Mouse (Mus musculus) heart, embryonic 12.5 days (tissue): ENCODE measurements at regions not wholly inside any gene's neighbourhood (a gene's known extent, or its start where the extent isn't known, plus 50 kb on each side); places are given as distances from the start of the nearest gene placed in this dataset.
A peak's percentile ranks its signal among the peaks of the same experiment; 100 is the strongest.
"Not testable (repeated sequence)": the region's sequence is repeated elsewhere in the genome, so short reads cannot be mapped to it uniquely, and the experiment has no call there.

Experiments used
- ATAC-seq: fragments of 200-750 bp; cut with Nextera tagmentation; 2 replicates; pipeline ENCODE4 v1.8.0; 2017; ENCODE audit warnings: moderate TSS enrichment, moderate library complexity; ENCODE audit not compliant: insufficient number of reproducible peaks, low FRiP score
- H3K27ac ChIP-seq: fragments of 300-500 bp; sonication (generic); 2 replicates; pipeline ENCODE4 v1.5.1; 2016; ENCODE audit warnings: mild to moderate bottlenecking, moderate library complexity; ENCODE audit not compliant: poor library complexity, severe bottlenecking
- H3K27me3 ChIP-seq: fragments of 300-500 bp; sonication (generic); replicated peaks from 2 replicates; pipeline ENCODE4 v1.6.1; 2016; ENCODE audit warnings: mild to moderate bottlenecking, moderate library complexity
- H3K36me3 ChIP-seq: fragments of 300-500 bp; sonication (generic); 2 replicates; pipeline ENCODE4 v1.6.1; 2016; ENCODE audit warnings: mild to moderate bottlenecking, moderate library complexity
- H3K4me1 ChIP-seq: fragments of 300-500 bp; sonication (generic); replicated peaks from 2 replicates; pipeline ENCODE4 v1.6.1; 2016; ENCODE audit warnings: mild to moderate bottlenecking
- H3K4me2 ChIP-seq: fragments of 300-500 bp; sonication (generic); 2 replicates; pipeline ENCODE4 v1.6.1; 2016; ENCODE audit warnings: mild to moderate bottlenecking, moderate library complexity
- H3K4me3 ChIP-seq: fragments of 300-500 bp; sonication (generic); 2 replicates; pipeline ENCODE4 v1.5.1; 2016; ENCODE audit warnings: mild to moderate bottlenecking
- H3K9ac ChIP-seq: fragments of 300-500 bp; sonication (generic); 2 replicates; pipeline ENCODE4 v1.6.1; 2016; ENCODE audit warnings: mild to moderate bottlenecking, moderate library complexity
- H3K9me3 ChIP-seq: fragments of 300-500 bp; sonication (generic); replicated peaks from 2 replicates; pipeline ENCODE4 v1.6.1; 2016; ENCODE audit warnings: mild to moderate bottlenecking, moderate library complexity
- WGBS: fragments of 180-500 bp; shearing (Covaris S2); methylation state at CpG from one replicate; pipeline ENCODE4 v1.1.7; 2016; 5-methylcytosine and 5-hydroxymethylcytosine counted together

DNA sequence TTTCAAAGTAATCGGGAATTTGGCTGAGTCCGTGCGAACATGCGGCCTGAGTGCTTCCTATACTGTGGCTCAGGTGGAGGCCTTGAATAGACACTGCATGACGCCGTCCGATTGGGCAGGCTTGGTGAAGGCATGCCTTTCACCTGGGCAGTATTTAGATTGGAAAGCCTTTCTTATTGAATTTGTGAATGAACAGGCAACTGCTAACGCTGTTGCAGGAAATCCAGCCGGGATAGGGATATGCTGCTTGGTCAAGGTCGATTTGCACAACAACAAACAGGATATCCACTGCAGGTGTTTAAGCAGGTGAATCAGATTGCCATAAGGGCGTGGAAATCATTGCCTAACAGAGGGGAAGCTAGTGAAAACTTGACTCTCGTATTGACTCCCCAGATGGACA lies 183.7 kb upstream of the Ccdc54 start:
- not testable (repeated sequence) for H3K36me3 ChIP-seq, H3K4me1 ChIP-seq, H3K27me3 ChIP-seq, H3K9ac ChIP-seq, ATAC-seq, H3K9me3 ChIP-seq, H3K27ac ChIP-seq, H3K4me2 ChIP-seq, H3K4me3 ChIP-seq
- 88% methylated on average over 12 of the region's 12 CpGs for WGBS

DNA sequence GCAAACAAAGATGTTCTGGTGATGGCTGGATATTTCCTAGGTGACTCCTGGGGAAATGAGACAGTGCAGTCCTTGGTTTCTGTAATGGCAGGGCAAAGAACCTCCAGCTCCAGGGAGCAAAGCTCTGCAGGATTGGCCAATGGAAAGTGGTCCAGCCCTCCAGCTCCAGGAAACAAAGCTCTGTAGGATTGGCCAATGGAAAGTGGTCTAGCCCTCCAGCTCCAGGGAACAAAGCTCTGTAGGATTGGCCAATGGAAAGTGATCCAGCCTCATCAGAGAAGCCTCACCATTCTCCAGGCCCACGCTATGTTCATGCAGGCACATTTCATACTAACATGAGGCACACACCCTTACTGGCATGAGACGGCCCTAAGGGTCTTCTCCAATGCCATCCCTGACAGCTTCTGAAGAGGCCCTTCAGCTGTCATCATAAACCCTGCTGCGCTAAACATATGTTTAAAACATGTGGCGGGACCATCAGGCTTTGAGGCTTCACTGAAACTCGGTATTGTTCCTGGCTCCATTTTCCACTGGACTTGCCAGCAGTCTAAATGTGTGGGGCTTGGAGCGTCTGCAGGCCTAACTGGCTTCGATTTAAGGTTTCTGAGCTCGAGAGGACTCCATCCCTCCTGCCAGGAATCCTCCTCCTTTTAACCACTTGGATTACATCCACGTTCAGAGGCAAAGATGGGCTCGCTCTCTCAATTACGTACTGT lies 175.3 kb upstream of the Ccdc54 start:
- Histone ChIP-seq H3K4me1 (no peaks in the 10 kb centered on the region), H3K9me3 (no peaks in the 10 kb centered on the region), H3K27ac (no peak overlapping the region), H3K4me2 (no peak overlapping the region), H3K36me3 (no peaks in the 10 kb centered on the region), H3K27me3 (no peaks in the 10 kb centered on the region), H3K4me3 (no peak overlapping the region), H3K9ac (no peak overlapping the region)
- 81% methylated on average over 11 of the region's 11 CpGs for WGBS
- ATAC-seq, result no peak

DNA sequence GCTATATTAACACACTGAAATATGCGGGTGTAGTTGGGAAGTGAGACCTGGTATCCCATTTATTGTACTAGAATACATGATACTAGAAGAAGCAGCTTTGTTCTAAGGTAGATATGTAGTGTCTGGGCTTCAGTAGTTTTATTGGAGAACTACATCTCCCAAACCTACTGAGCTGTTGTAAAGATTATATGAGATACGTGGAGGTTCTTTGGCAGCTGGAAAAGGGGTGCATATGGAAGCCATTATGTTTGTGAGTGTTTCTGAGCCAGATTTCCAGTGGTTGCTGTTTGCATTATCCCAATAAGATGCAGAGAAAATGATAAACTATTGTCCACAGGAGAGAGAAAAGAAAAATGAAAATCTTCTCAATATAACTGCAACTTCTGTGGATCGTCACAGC lies 171.1 kb upstream of the Ccdc54 start:
- 81% methylated on average over 3 of the region's 3 CpGs for WGBS
- Histone ChIP-seq H3K4me2 (no peak overlapping the region), H3K9me3 (no peaks in the 10 kb centered on the region), H3K4me1 (no peaks in the 10 kb centered on the region), H3K36me3 (no peaks in the 10 kb centered on the region), H3K27me3 (no peaks in the 10 kb centered on the region), H3K4me3 (no peak overlapping the region), H3K27ac (no peak overlapping the region), H3K9ac (no peak overlapping the region)
- ATAC-seq, result no peak

DNA sequence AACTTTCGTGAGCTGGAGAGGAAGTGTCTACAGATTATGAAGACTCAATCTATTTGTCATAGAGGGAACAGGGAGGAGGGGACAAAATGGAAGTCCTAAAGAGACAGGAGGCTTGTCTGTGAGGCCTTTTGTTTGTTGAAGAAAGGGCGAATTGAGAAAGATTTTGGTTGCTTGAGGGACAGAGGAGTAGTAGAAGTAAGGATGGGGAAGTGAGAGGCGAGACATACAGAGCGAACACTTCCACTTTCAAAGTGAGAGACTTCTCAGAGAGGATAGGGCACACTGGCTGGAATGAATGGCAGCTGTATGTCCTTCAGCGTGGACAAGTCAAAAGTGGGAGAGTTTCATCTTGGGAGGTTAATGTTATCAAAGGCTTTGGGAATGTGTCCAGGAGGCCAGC lies 169.0 kb upstream of the Ccdc54 start:
- Histone ChIP-seq H3K9me3 (no peaks in the 10 kb centered on the region), H3K27ac (no peak overlapping the region), H3K9ac (no peak overlapping the region), H3K4me2 (no peak overlapping the region), H3K36me3 (no peaks in the 10 kb centered on the region), H3K27me3 (no peaks in the 10 kb centered on the region), H3K4me1 (no peaks in the 10 kb centered on the region), H3K4me3 (no peak overlapping the region)
- no peak for ATAC-seq
- WGBS, result 79% methylated on average over 5 of the region's 5 CpGs

DNA sequence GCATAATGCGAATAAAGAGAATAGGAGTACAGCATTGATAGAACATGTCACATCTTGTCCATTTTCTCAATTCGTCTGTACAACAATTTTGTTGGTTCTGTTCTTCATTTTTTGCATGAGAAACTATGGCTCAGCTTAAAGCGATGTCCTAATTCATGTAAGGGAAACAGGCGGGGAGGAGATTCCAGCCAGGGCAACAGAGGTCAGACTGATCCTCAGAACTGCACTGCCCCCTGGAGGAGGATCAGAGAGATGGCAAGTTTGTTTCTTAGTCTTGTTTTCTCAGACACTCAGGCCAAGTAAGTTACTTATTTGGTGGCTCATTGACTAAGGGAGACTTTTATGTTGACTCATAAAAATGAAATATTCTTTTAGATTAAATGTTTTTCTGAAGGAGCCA lies 165.7 kb upstream of the Ccdc54 start:
- H3K4me3 ChIP-seq, result no peak overlapping the region
- H3K4me2 ChIP-seq, result no peak overlapping the region
- H3K9ac ChIP-seq, result no peak overlapping the region
- H3K36me3 ChIP-seq, result no peaks in the 10 kb centered on the region
- H3K27ac ChIP-seq, result no peak overlapping the region
- H3K4me1 ChIP-seq, result peaks cover 22% of the 10 kb centered on the region
- 41% methylated on average over 4 of the region's 4 CpGs for WGBS
- no peak for ATAC-seq
- H3K27me3 ChIP-seq, result no peaks in the 10 kb centered on the region
- H3K9me3 ChIP-seq, result no peaks in the 10 kb centered on the region

DNA sequence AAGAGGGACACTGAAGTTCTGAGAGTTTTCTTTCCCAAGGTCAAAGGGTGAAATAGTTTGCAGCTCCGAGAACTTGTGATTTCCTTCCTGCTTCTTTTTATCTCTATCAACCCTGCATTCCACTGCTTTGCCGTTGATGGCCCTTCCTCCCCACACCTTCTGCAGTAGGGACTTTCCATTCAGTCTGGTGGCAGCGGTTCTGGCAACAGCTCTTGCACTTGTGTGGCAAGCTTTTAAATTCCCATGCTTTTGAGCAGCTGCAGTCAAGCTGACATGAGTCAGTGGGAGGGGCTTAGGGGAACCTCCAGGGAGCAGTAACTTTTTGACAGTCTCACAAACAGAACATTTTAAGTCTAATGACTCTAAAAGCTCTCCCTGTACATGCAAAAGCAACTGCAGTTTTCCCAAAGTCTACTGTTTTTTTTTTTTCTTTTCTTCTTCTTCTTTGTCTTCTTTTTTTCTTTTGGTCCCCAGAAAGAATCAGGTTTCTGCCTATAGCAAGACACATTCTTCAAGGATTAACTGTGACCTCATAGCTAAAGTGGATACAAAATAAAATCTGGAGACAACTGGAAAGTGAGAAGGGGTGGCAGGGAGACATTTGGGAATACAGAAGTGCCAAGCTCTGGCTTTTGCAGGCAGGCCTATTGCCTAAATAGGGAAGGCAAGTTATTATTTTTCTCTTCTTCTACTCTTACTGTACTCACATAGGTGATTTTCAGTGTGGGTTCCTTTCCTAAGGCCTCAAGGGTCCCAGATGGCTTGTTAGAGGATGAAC lies 162.8 kb upstream of the Ccdc54 start:
- Histone ChIP-seq H3K9ac (no peak overlapping the region), H3K9me3 (no peaks in the 10 kb centered on the region), H3K36me3 (no peaks in the 10 kb centered on the region), H3K4me3 (no peak overlapping the region), H3K27ac (peak overlapping the region; percentile 86), H3K4me2 (no peak overlapping the region), H3K4me1 (peaks cover 27% of the 10 kb centered on the region), H3K27me3 (no peaks in the 10 kb centered on the region)
- 2% methylated on average over 3 of the region's 3 CpGs for WGBS
- peak; percentile 77 for ATAC-seq

DNA sequence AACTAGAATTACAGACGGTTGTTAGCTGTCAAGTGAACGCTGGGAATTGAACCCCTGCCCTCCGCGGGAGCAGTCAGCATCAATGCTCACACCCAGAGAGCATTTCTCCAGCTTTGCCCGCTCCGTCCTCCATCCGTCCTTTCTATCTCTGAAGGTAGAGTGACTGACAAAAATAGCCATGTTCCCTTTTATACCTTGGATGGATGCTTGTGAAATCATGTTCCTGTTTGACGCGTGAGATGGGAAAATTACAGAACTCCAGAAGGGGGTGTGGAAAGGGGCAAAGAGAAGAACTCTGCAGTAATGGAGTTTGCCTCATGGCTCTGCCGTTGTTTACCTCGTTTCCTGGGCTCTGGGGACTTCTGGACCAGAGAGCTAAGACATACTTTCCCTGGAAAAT lies 162.1 kb upstream of the Ccdc54 start:
- Histone ChIP-seq H3K9me3 (no peaks in the 10 kb centered on the region), H3K27ac (peak overlapping the region; percentile 86), H3K9ac (no peak overlapping the region), H3K36me3 (no peaks in the 10 kb centered on the region), H3K27me3 (no peaks in the 10 kb centered on the region), H3K4me2 (peak overlapping the region; percentile 33), H3K4me3 (no peak overlapping the region), H3K4me1 (peaks cover 27% of the 10 kb centered on the region)
- ATAC-seq, result no peak
- 51% methylated on average over 11 of the region's 11 CpGs for WGBS

DNA sequence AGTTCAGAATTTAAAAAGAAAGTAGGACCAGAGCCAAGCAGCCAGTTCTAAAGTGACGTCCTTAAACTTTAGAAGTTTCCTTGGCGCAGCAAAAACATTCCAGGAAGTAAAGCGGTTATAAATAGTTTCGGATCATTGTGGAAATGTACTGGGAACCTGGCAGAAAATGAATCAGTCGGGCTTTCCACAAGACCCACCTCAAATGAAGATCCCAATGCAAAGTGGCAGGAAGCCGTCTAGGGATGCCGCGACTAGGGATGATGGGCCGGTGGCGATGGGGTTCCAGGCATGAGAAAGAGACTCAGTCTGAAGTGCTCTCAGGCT lies 161.3 kb upstream of the Ccdc54 start:
- no peaks in the 10 kb centered on the region for H3K9me3 ChIP-seq
- 65% methylated on average over 10 of the region's 10 CpGs for WGBS
- no peak overlapping the region for H3K4me3 ChIP-seq
- no peaks in the 10 kb centered on the region for H3K36me3 ChIP-seq
- H3K4me1 ChIP-seq, result peaks cover 27% of the 10 kb centered on the region
- H3K9ac ChIP-seq, result no peak overlapping the region
- no peak for ATAC-seq
- peak overlapping the region; percentile 86; the same call in 1 of the 2 replicates for H3K27ac ChIP-seq
- H3K4me2 ChIP-seq, result no peak overlapping the region
- H3K27me3 ChIP-seq, result no peaks in the 10 kb centered on the region

DNA sequence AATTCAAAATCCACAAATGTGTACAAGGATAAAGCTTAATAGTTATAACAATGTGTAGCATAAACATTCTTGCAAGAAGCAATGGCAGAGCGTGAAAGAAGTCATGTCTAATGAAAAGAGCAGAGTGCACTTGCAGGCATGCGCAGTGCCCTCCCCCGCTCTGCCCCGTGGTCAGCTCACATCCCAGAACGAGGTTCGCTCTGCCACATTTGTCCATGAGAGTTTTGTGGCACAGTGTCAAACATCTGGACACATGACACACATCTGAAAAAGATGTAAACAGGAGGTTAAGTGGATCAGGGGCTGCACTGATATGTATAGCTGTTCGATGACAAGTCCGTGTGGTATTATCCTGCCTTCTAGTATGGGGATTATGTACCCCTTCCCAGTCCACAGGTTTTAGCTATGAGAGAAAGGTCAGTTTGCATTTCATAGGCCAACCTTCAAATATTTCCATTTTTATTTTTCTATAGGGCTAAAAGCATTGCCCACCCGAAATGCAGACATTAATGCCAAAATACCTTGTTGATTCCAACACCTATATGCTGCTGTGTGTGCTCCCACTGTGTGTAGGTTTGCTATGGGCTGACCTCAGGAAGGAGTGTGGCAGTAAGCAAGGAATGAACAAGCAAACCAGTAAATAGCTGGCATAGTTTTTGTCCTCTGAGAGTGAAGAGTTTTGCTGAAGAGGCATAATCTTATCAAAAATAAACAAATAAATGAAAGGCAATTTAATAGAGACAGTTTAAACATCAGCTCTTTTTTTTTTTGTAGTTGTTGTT lies 160.7 kb upstream of the Ccdc54 start:
- Histone ChIP-seq H3K4me1 (peaks cover 27% of the 10 kb centered on the region), H3K9ac (no peak overlapping the region), H3K4me2 (no peak overlapping the region), H3K27me3 (no peaks in the 10 kb centered on the region), H3K36me3 (no peaks in the 10 kb centered on the region), H3K9me3 (no peaks in the 10 kb centered on the region), H3K4me3 (no peak overlapping the region), H3K27ac (peak overlapping the region; percentile 52; the same call in 1 of the 2 replicates)
- 0 out of 2 replicates have a peak, but pooled peaks have one; percentile 18 for ATAC-seq
- WGBS, result 63% methylated on average over 9 of the region's 9 CpGs

DNA sequence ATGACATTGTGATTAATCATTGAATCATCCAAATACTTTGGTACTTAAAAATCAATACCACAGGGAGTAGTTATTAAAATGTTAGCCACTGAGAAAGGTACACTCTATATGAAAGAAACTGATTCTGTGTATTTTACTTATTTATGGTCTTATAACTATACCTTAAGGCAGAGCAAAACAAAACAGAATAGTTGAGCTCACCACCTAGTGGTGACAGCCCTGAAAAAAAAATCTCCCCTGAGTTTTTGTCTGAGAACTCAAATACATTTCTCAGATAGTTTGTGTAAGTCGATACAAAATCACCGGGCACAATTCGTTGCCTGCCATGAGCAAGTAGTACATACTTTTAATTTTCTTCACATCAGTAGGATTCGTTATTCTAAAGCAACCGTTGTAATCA lies 156.7 kb upstream of the Ccdc54 start:
- Histone ChIP-seq H3K9me3 (no peaks in the 10 kb centered on the region), H3K36me3 (no peaks in the 10 kb centered on the region), H3K4me3 (no peak overlapping the region), H3K9ac (no peak overlapping the region), H3K4me1 (peaks cover 13% of the 10 kb centered on the region), H3K4me2 (no peak overlapping the region), H3K27me3 (no peaks in the 10 kb centered on the region), H3K27ac (no peak overlapping the region)
- ATAC-seq, result no peak
- 75% methylated on average over 5 of the region's 5 CpGs for WGBS

DNA sequence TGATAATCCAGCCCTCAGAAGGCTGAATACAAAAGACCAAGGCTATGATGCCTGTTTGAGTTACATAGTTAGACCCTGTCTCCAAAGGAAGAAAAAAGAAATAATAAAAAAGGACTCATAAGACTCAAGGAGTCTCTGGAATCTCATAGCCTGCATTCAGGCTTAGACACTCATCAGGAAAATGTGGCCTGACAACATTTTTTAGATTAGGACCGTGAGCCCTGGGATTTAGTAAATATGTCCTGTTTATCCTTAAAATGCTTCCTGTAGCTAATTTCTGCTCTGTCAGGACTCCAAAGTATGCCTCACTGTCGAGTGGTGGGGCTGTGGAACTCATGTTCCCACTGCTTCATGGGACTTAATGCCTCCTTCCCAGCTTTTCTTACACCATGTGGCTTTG lies 154.8 kb upstream of the Ccdc54 start:
- WGBS, result 38% methylated on average over 2 of the region's 2 CpGs
- H3K36me3 ChIP-seq, result no peaks in the 10 kb centered on the region
- H3K9me3 ChIP-seq, result no peaks in the 10 kb centered on the region
- no peak overlapping the region for H3K4me2 ChIP-seq
- H3K9ac ChIP-seq, result no peak overlapping the region
- no peak for ATAC-seq
- H3K4me1 ChIP-seq, result no peaks in the 10 kb centered on the region
- no peak overlapping the region for H3K27ac ChIP-seq
- H3K4me3 ChIP-seq, result no peak overlapping the region
- no peaks in the 10 kb centered on the region for H3K27me3 ChIP-seq
